Mouse (Mus musculus) left cerebral cortex, adult 2 months (tissue): ENCODE results near the gene Afap1. TPM values are rescaled to one million over a fixed set of nuclear protein-coding genes. Genes with fewer than 3 reads are reported as not detected.

Experiments used
- DNase-seq, 2 experiments: peaks; one replicate each; pipeline ENCODE4 v3.0.0; 2021 to 2022; ENCODE audit warnings: low spot score in 2 of 2, mixed read lengths in 1 of 2; ENCODE audit errors: extremely low spot score in 1 of 2
- H3K27ac ChIP-seq: fragments of 200-600 bp; 2 replicates; pipeline ENCODE4 v1.8.1; 2022
- H3K4me3 ChIP-seq: fragments of 200-600 bp; 2 replicates; pipeline ENCODE4 v1.8.1; 2022
- CTCF ChIP-seq: fragments of 200-600 bp; IDR thresholded peaks from 2 replicates; pipeline ENCODE4 v1.8.1; 2022; ENCODE audit warnings: antibody characterized with exemption, mild to moderate bottlenecking, moderate library complexity
- intact Hi-C: fragments of 180-260 bp; cut with DNase I; formaldehyde crosslinking; loops from one replicate; pipeline ENCODE4 v1.15.1; 2025
- total RNA-seq, 2 experiments: library from RNA; stranded (reverse); gene quantifications; 2 replicates each; pipeline ENCODE4 v1.2.3; 2021

Gene Afap1
- total RNA-seq, 2 experiments from 2014 or later = 28.8 to 31.5 TPM

GRCm38 (mm10) chr5:35988085-35988484 lies 95.0 kb downstream of the Afap1 start:
- H3K4me3 ChIP-seq = no peak overlapping the region
- intact Hi-C loops = loop anchor here (5.0 kb wide), 1 partner anchor 224 kb away; no protein-coding TSS in a partner anchor
- no peak overlapping the region for H3K27ac ChIP-seq
- DNase-seq = no peak
- no peak for TF ChIP-seq CTCF

GRCm38 (mm10) chr5:35989506-35989905 lies 96.4 kb downstream of the Afap1 start:
- intact Hi-C loops = loop anchor here (5.0 kb wide), 1 partner anchor 223 kb away; no protein-coding TSS in a partner anchor
- no peak for DNase-seq
- no peak overlapping the region for H3K27ac ChIP-seq
- no peak overlapping the region for H3K4me3 ChIP-seq
- TF ChIP-seq CTCF = no peak

GRCm38 (mm10) chr5:35989986-35990735 lies 97.0 kb downstream of the Afap1 start:
- H3K4me3 ChIP-seq = no peak overlapping the region
- intact Hi-C loops = loop anchor here (5.0 kb wide), 1 partner anchor 222 kb away; no protein-coding TSS in a partner anchor
- DNase-seq = no peak
- no peak for TF ChIP-seq CTCF
- no peak overlapping the region for H3K27ac ChIP-seq

GRCm38 (mm10) chr5:36003797-36004196 lies 110.7 kb downstream of the Afap1 start:
- no peak overlapping the region for H3K27ac ChIP-seq
- DNase-seq = no peak
- no peak overlapping the region for H3K4me3 ChIP-seq
- intact Hi-C loops = no loop called here
- no peak for TF ChIP-seq CTCF

- Histone ChIP-seq H3K4me3 (no peak overlapping the region), H3K27ac (no peak overlapping the region)
- no peak for DNase-seq
- intact Hi-C loops = no loop called here
- no peak for TF ChIP-seq CTCF
Measured at GRCm38 (mm10) chr5:36006106-36006505, 113.0 kb downstream of the Afap1 start.

- TF ChIP-seq CTCF = no peak
Measured at GRCm38 (mm10) chr5:36006586-36006985, 113.5 kb downstream of the Afap1 start.

GRCm38 (mm10) chr5:36007649-36008048 lies 114.5 kb downstream of the Afap1 start:
- no peak overlapping the region for H3K4me3 ChIP-seq
- no peak for DNase-seq
- no peak for TF ChIP-seq CTCF
- intact Hi-C loops = no loop called here
- H3K27ac ChIP-seq = no peak overlapping the region

More at GRCm38 (mm10) chr5:36006586-36006985, 113.5 kb downstream of the Afap1 start:
- Histone ChIP-seq H3K4me3 (no peak overlapping the region), H3K27ac (no peak overlapping the region)
- no peak for DNase-seq
- intact Hi-C loops = no loop called here

- Histone ChIP-seq H3K27ac (no peak overlapping the region), H3K4me3 (no peak overlapping the region)
- no peak for TF ChIP-seq CTCF
- intact Hi-C loops = no loop called here
- DNase-seq = no peak
Measured at GRCm38 (mm10) chr5:36009405-36009804, 116.3 kb downstream of the Afap1 start.

GRCm38 (mm10) chr5:36018366-36018765 lies 125.2 kb downstream of the Afap1 start:
- intact Hi-C loops = no loop called here
- DNase-seq = no peak
- H3K27ac ChIP-seq = no peak overlapping the region
- no peak overlapping the region for H3K4me3 ChIP-seq
- TF ChIP-seq CTCF = peak; percentile 43

GRCm38 (mm10) chr5:36021091-36021490 lies 128.0 kb downstream of the Afap1 start:
- no peak for DNase-seq
- no peak overlapping the region for H3K27ac ChIP-seq
- intact Hi-C loops = no loop called here
- H3K4me3 ChIP-seq = no peak overlapping the region
- no peak for TF ChIP-seq CTCF

- Histone ChIP-seq H3K27ac (no peak overlapping the region), H3K4me3 (no peak overlapping the region)
- no peak for TF ChIP-seq CTCF
- DNase-seq = no peak
- intact Hi-C loops = no loop called here
Measured at GRCm38 (mm10) chr5:36022361-36022760, 129.2 kb downstream of the Afap1 start.

GRCm38 (mm10) chr5:36024003-36024685 lies 131.0 kb downstream of the Afap1 start:
- no peak for DNase-seq
- no peak overlapping the region for H3K4me3 ChIP-seq
- no peak overlapping the region; the same call in 1 of the 2 replicates for H3K27ac ChIP-seq
- intact Hi-C loops = no loop called here
- no peak for TF ChIP-seq CTCF
